Mouse (Mus musculus) spleen, adult 2 months (tissue): ENCODE results near the gene Sos2.

Experiments used
- CTCF ChIP-seq: fragments of 200-500 bp; IDR thresholded peaks from 2 replicates; pipeline ENCODE4 v1.5.1; 2011; ENCODE audit warnings: mild to moderate bottlenecking, inconsistent platforms; ENCODE audit not compliant: insufficient read depth, insufficient read length, insufficient replicate concordance; ENCODE audit errors: extremely low read depth
- POLR2A ChIP-seq: fragments of 200-500 bp; IDR thresholded peaks from 2 replicates; pipeline ENCODE4 v1.6.1; 2011; ENCODE audit warnings: low read depth, low read length, inconsistent platforms

- no peak for TF ChIP-seq CTCF
- no peak for TF ChIP-seq POLR2A
Measured at GRCm38 (mm10) chr12:69674576-69675537, 6.8 kb downstream of the Sos2 start.
